Mouse (Mus musculus): ENCODE results near the gene Nudt10.
"Not testable (repeated sequence)": the region's sequence is repeated elsewhere in the genome, so short reads cannot be mapped to it uniquely, and the experiment has no call there.

- not testable (repeated sequence) for TF ChIP-seq POLR2A (IDR thresholded peaks at IDR 0.05; ENCODE audit: borderline replicate concordance, extremely low read depth, insufficient read depth, insufficient read length, poor library complexity, severe bottlenecking); CTCF (IDR thresholded peaks at IDR 0.05; ENCODE audit: borderline replicate concordance, extremely low read depth, insufficient read depth, insufficient read length)
Observed at GRCm38 (mm10) chrX:6172823-6173640, at the start of gene Nudt10.

All from brain, embryonic 14.5 days (tissue).